Mouse (Mus musculus) CD4-positive helper T cell, adult 2 months (primary cell): ENCODE measurements around the gene Luzp2.
"Not testable (repeated sequence)": the region's sequence is repeated elsewhere in the genome, so short reads cannot be mapped to it uniquely, and the experiment has no call there.

Source experiments
- DNase-seq: peaks from one replicate; pipeline ENCODE4 v3.0.0-alpha.2; 2012; ENCODE audit warnings: low read depth, missing footprints, low spot score

Gene Luzp2

GRCm38 (mm10) chr7:55000397-55000796 lies 165.1 kb downstream of the Luzp2 start:
- DNase-seq: no peak

- no peak for DNase-seq
Measured at GRCm38 (mm10) chr7:55009173-55009771, 174.0 kb downstream of the Luzp2 start.

- not testable (repeated sequence) for DNase-seq
Measured at GRCm38 (mm10) chr7:55133850-55134249, 298.6 kb downstream of the Luzp2 start.

- DNase-seq: no peak
Measured at GRCm38 (mm10) chr7:55188927-55189326, 353.6 kb downstream of the Luzp2 start.

- no peak for DNase-seq
Measured at GRCm38 (mm10) chr7:55189496-55189895, 354.2 kb downstream of the Luzp2 start.

- no peak for DNase-seq
Measured at GRCm38 (mm10) chr7:55190655-55191054, 355.4 kb downstream of the Luzp2 start.

- DNase-seq: no peak
Measured at GRCm38 (mm10) chr7:55198806-55199205, 363.5 kb downstream of the Luzp2 start.

GRCm38 (mm10) chr7:55222997-55223396 lies 387.7 kb downstream of the Luzp2 start:
- DNase-seq: no peak

- DNase-seq: no peak
Measured at GRCm38 (mm10) chr7:55229407-55229806, 394.1 kb downstream of the Luzp2 start.
